Mouse (Mus musculus) CH12.LX (cell line): ENCODE data around the gene B3galt4. TPM values are rescaled to one million over a fixed set of nuclear protein-coding genes. Genes with fewer than 3 reads are reported as not detected.

ENCODE experiments used
- DNase-seq: peaks from one replicate; pipeline ENCODE4 v3.0.0-alpha.2; 2013; ENCODE audit errors: extremely low read depth
- H3K27ac ChIP-seq: 2 replicates; pipeline ENCODE4 v1.5.1; 2012; ENCODE audit warnings: low read depth, mild to moderate bottlenecking, control low read depth, moderate library complexity; ENCODE audit not compliant: insufficient read depth
- H3K27me3 ChIP-seq: replicated peaks from 2 replicates; pipeline ENCODE3; 2012; ENCODE audit warnings: inconsistent platforms
- H3K36me3 ChIP-seq, 2 experiments: replicated peaks in 1 of 2; 2 replicates each; pipeline versions ENCODE3 to v1.6.1; 2012; ENCODE audit warnings: inconsistent platforms in 1 of 2, low read length in 1 of 2, mild to moderate bottlenecking in 1 of 2, mixed read lengths in 1 of 2, moderate library complexity in 1 of 2; ENCODE audit not compliant: control insufficient read depth in 1 of 2, insufficient read depth in 1 of 2
- H3K4me1 ChIP-seq, 2 experiments: 2 replicates each; pipeline ENCODE4 v1.6.1; 2012; ENCODE audit warnings: inconsistent platforms in 1 of 2, moderate library complexity in 1 of 2; ENCODE audit not compliant: insufficient read depth in 2 of 2, control insufficient read depth in 1 of 2
- H3K4me2 ChIP-seq: 2 replicates; pipeline ENCODE4 v1.6.1; 2012; ENCODE audit warnings: low read depth, mild to moderate bottlenecking, control low read depth; ENCODE audit not compliant: poor library complexity, insufficient read depth, severe bottlenecking
- H3K4me3 ChIP-seq, 3 experiments: fragments of 150-350 bp in 1 of 3; sonication (generic) in 1 of 3; replicated peaks in 1 of 3; 2 replicates each; pipeline versions ENCODE3 to v1.5.1; 2011 to 2012; ENCODE audit warnings: low read depth in 2 of 3, low read length in 2 of 3, mild to moderate bottlenecking in 2 of 3, moderate library complexity in 2 of 3, control low read depth in 1 of 3, improper control_type of control experiment in 1 of 3, inconsistent platforms in 1 of 3, mixed read lengths in 1 of 3; ENCODE audit not compliant: poor library complexity in 1 of 3
- H3K79me2 ChIP-seq: replicated peaks from 2 replicates; pipeline ENCODE4 v1.6.1; 2012; ENCODE audit warnings: mild to moderate bottlenecking, moderate library complexity; ENCODE audit not compliant: control insufficient read depth, poor library complexity, insufficient read depth, severe bottlenecking; ENCODE audit errors: extremely low read depth
- H3K9ac ChIP-seq: 2 replicates; pipeline ENCODE4 v1.6.1; 2012; ENCODE audit warnings: low read depth, mild to moderate bottlenecking, control low read depth, moderate library complexity; ENCODE audit not compliant: insufficient read depth
- H3K9me3 ChIP-seq: replicated peaks from 2 replicates; pipeline ENCODE3; 2012; ENCODE audit warnings: low read length, inconsistent platforms, mixed read lengths
- BHLHE40 ChIP-seq: IDR thresholded peaks from 2 replicates; pipeline ENCODE4 v1.6.1; 2011; ENCODE audit warnings: mild to moderate bottlenecking, low read depth, low read length, improper control_type of control experiment
- CHD1 ChIP-seq: IDR thresholded peaks from 2 replicates; pipeline ENCODE4 v1.6.1; 2012; ENCODE audit warnings: low read depth, low read length, improper control_type of control experiment, inconsistent platforms
- CHD2 ChIP-seq: IDR thresholded peaks from 2 replicates; pipeline ENCODE4 v1.6.1; 2011; ENCODE audit warnings: low read length, improper control_type of control experiment
- CTCF ChIP-seq, 2 experiments: IDR thresholded peaks in 1 of 2; conservative IDR thresholded peaks in 1 of 2; 2 replicates each; pipeline ENCODE4 v1.5.1; 2011 to 2012; ENCODE audit warnings: low read depth in 2 of 2, low read length in 2 of 2, improper control_type of control experiment in 1 of 2, inconsistent platforms in 1 of 2, mild to moderate bottlenecking in 1 of 2, moderate library complexity in 1 of 2
- E2F4 ChIP-seq: IDR thresholded peaks from 2 replicates; pipeline ENCODE4 v1.6.1; 2011; ENCODE audit warnings: low read depth, low read length, improper control_type of control experiment; ENCODE audit not compliant: insufficient replicate concordance
- ELF1 ChIP-seq: IDR thresholded peaks from 2 replicates; pipeline ENCODE4 v1.6.1; 2014; ENCODE audit warnings: low read depth, mild to moderate bottlenecking, inconsistent platforms, low read length, improper control_type of control experiment
- EP300 ChIP-seq: IDR thresholded peaks from 2 replicates; pipeline ENCODE4 v1.6.1; 2011; ENCODE audit warnings: low read length, improper control_type of control experiment
- ETS1 ChIP-seq: conservative IDR thresholded peaks from 2 replicates; pipeline ENCODE4 v1.6.1; 2012; ENCODE audit warnings: low read depth, mild to moderate bottlenecking, inconsistent platforms, low read length, improper control_type of control experiment, moderate library complexity
- GABPA ChIP-seq: IDR thresholded peaks from 2 replicates; pipeline ENCODE4 v1.6.1; 2012; ENCODE audit warnings: low read depth, low read length, improper control_type of control experiment, inconsistent platforms; ENCODE audit not compliant: insufficient replicate concordance
- HCFC1 ChIP-seq: IDR thresholded peaks from 2 replicates; pipeline ENCODE4 v1.6.1; 2012; ENCODE audit warnings: low read depth, mild to moderate bottlenecking, inconsistent platforms, low read length, improper control_type of control experiment
- IRF4 ChIP-seq: IDR thresholded peaks from 2 replicates; pipeline ENCODE4 v1.6.1; 2014; ENCODE audit warnings: low read depth, mild to moderate bottlenecking, inconsistent platforms, low read length, improper control_type of control experiment
- JUN ChIP-seq: IDR thresholded peaks from 2 replicates; pipeline ENCODE4 v1.6.1; 2011; ENCODE audit warnings: low read depth, mild to moderate bottlenecking, low read length, improper control_type of control experiment, moderate library complexity; ENCODE audit not compliant: insufficient read depth
- JUND ChIP-seq: conservative IDR thresholded peaks from 2 replicates; pipeline ENCODE4 v1.6.1; 2011; ENCODE audit warnings: low read depth, low read length, improper control_type of control experiment
- KAT2A ChIP-seq: IDR thresholded peaks from 2 replicates; pipeline ENCODE4 v1.6.1; 2012; ENCODE audit warnings: low read length, improper control_type of control experiment, inconsistent platforms; ENCODE audit not compliant: insufficient replicate concordance
- MAFK ChIP-seq: IDR thresholded peaks from 2 replicates; pipeline ENCODE4 v1.6.1; 2011; ENCODE audit warnings: low read length, improper control_type of control experiment; ENCODE audit not compliant: insufficient replicate concordance
- MAX ChIP-seq: IDR thresholded peaks from 2 replicates; pipeline ENCODE4 v1.6.1; 2011; ENCODE audit warnings: low read length, improper control_type of control experiment
- MAZ ChIP-seq: IDR thresholded peaks from 2 replicates; pipeline ENCODE4 v1.6.1; 2012; ENCODE audit warnings: low read depth, mild to moderate bottlenecking, inconsistent platforms, low read length, improper control_type of control experiment, moderate library complexity
- MEF2A ChIP-seq: IDR thresholded peaks from 2 replicates; pipeline ENCODE4 v1.6.1; 2014; ENCODE audit warnings: low read depth, mild to moderate bottlenecking, inconsistent platforms, low read length, improper control_type of control experiment, borderline replicate concordance
- MXI1 ChIP-seq: IDR thresholded peaks from 2 replicates; pipeline ENCODE4 v1.6.1; 2011; ENCODE audit warnings: mild to moderate bottlenecking, low read depth, low read length, improper control_type of control experiment
- MYC ChIP-seq: IDR thresholded peaks from 2 replicates; pipeline ENCODE4 v1.6.1; 2011; ENCODE audit warnings: low read depth, mild to moderate bottlenecking, improper control_type of control experiment, low read length
- NELFE ChIP-seq: IDR thresholded peaks from 2 replicates; pipeline ENCODE4 v1.6.1; 2011; ENCODE audit warnings: low read depth, low read length, improper control_type of control experiment
- NRF1 ChIP-seq: IDR thresholded peaks from 2 replicates; pipeline ENCODE4 v1.6.1; 2014; ENCODE audit warnings: low read depth, mild to moderate bottlenecking, inconsistent platforms, low read length, improper control_type of control experiment, moderate library complexity
- PAX5 ChIP-seq: IDR thresholded peaks from 2 replicates; pipeline ENCODE4 v1.6.1; 2012; ENCODE audit warnings: low read length, inconsistent platforms, mixed read lengths
- POLR2A ChIP-seq: IDR thresholded peaks from 2 replicates; pipeline ENCODE4 v1.6.1; 2011; ENCODE audit warnings: low read depth, mild to moderate bottlenecking, improper control_type of control experiment, low read length
- POLR2AphosphoS2 ChIP-seq: IDR thresholded peaks from 2 replicates; pipeline ENCODE4 v1.6.1; 2011; ENCODE audit warnings: low read depth, low read length, improper control_type of control experiment
- RAD21 ChIP-seq: IDR thresholded peaks from 2 replicates; pipeline ENCODE4 v1.6.1; 2011; ENCODE audit warnings: low read depth, mild to moderate bottlenecking, low read length, improper control_type of control experiment, moderate library complexity
- RCOR1 ChIP-seq: conservative IDR thresholded peaks from 2 replicates; pipeline ENCODE4 v1.6.1; 2012; ENCODE audit warnings: low read depth, mild to moderate bottlenecking, inconsistent platforms, low read length, improper control_type of control experiment
- SIN3A ChIP-seq: IDR thresholded peaks from 2 replicates; pipeline ENCODE4 v1.6.1; 2012; ENCODE audit warnings: low read length, improper control_type of control experiment, inconsistent platforms
- SMC3 ChIP-seq: IDR thresholded peaks from 2 replicates; pipeline ENCODE4 v1.6.1; 2011; ENCODE audit warnings: low read depth, low read length, improper control_type of control experiment
- TBP ChIP-seq: conservative IDR thresholded peaks from 2 replicates; pipeline ENCODE4 v1.6.1; 2011; ENCODE audit warnings: low read depth, low read length, improper control_type of control experiment
- TCF12 ChIP-seq: IDR thresholded peaks from 2 replicates; pipeline ENCODE4 v1.6.1; 2014; ENCODE audit warnings: low read depth, mild to moderate bottlenecking, inconsistent platforms, low read length, improper control_type of control experiment
- UBTF ChIP-seq: IDR thresholded peaks from 2 replicates; pipeline ENCODE4 v1.6.1; 2012; ENCODE audit warnings: low read depth, mild to moderate bottlenecking, inconsistent platforms, low read length, improper control_type of control experiment, moderate library complexity
- USF1 ChIP-seq: IDR thresholded peaks from 2 replicates; pipeline ENCODE4 v1.6.1; 2014; ENCODE audit warnings: low read depth, mild to moderate bottlenecking, inconsistent platforms, low read length, improper control_type of control experiment
- USF2 ChIP-seq: conservative IDR thresholded peaks from 2 replicates; pipeline ENCODE4 v1.6.1; 2011; ENCODE audit warnings: low read depth, low read length, improper control_type of control experiment
- ZC3H11A ChIP-seq: IDR thresholded peaks from 2 replicates; pipeline ENCODE4 v1.6.1; 2012; ENCODE audit warnings: low read depth, mild to moderate bottlenecking, inconsistent platforms, low read length, improper control_type of control experiment
- ZKSCAN1 ChIP-seq: IDR thresholded peaks from 2 replicates; pipeline ENCODE4 v1.6.1; 2012; ENCODE audit warnings: low read depth, inconsistent platforms, low read length, improper control_type of control experiment, borderline replicate concordance
- ZMIZ1 ChIP-seq: IDR thresholded peaks from 2 replicates; pipeline ENCODE4 v1.6.1; 2012; ENCODE audit warnings: low read depth, mild to moderate bottlenecking, inconsistent platforms, low read length, improper control_type of control experiment
- ZNF384 ChIP-seq: IDR thresholded peaks from 2 replicates; pipeline ENCODE4 v1.6.1; 2012; ENCODE audit warnings: low read depth, low read length, improper control_type of control experiment, inconsistent platforms
- dilution Hi-C: fragments of 300-500 bp; cut with MboI; formaldehyde crosslinking; loops from 2 replicates; pipeline ENCODE4 v1.14.3; 2020; ENCODE audit warnings: low sequenced_read_pairs; ENCODE audit not compliant: extremely low pct_unique_long_range_greater_than_20kb, extremely low pct_ligation_motif_present
- in situ Hi-C: fragments of 300-500 bp; cut with MboI; formaldehyde crosslinking; loops from 3 replicates; pipeline ENCODE4 v1.14.3; 2019; ENCODE audit warnings: low sequenced_read_pairs, low pct_ligation_motif_present, low pct_unique_long_range_greater_than_20kb, mixed read lengths
- polyA plus RNA-seq: library from polyadenylated mRNA; unstranded; fragments of >175 nt; gene quantifications from 2 replicates; pipeline ENCODE4 v1.2.1, GENCODE M21; 2012; ENCODE audit warnings: low read depth; ENCODE audit not compliant: insufficient read length
- total RNA-seq, 2 experiments: library from RNA; depleted of rRNA; stranded (reverse); fragments of 300-350 nt in 1 of 2; fragments of >200 nt in 1 of 2; gene quantifications; 2 replicates each; pipeline ENCODE4 v1.2.3; 2012 to 2014

The B3galt4 gene
- total and polyA plus RNA-seq, 3 experiments = 3.7 to 6.2 (median 5.2) TPM

DNA sequence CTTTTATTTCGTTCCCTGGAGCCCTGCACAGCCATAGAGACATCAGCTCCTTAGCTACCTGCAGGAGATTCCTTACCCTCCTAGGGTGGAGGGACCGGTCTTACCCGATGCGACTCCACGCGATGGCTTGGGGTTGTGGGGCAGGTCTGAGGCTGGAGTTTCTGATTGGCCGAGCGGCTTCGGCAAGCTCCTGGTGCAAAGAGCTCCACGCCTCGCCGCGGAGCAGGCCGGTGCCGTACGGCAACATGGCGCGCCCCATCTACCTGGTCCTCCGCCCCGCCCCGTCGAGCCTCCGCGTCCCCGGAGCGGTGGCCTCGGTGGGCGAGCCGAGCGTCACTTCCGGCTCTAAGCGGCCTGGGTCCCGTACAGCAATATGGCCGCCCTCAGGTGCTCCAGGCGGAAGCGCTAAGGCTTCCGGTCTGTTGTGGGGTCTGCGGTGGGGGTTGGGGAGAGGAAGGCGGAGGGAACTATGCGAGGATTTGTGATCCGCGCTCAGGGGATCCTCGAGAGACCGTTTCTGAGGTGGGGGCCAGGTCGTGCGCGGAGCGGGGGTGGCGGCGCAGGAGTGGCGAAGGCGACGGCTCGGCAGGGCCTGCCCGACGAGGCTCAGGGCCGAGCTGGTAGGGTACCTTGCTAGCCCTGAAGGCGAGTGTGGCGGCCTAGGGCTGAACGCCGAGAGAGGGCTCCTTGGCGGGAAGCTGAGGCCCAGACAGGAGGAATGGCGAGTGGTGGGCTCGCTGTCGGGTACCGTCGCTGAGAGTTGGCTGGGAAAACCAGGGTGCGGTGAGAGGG, 42.0 kb downstream of the B3galt4 start, which contains the start of gene Daxx:
TSS of gene Daxx (plus strand) at position 338 of the 792 bp plus-strand sequence.
- TF ChIP-seq ZNF384 (no peak), IRF4 (no peak; the same call in 1 of the 2 replicates), MAZ (peak; percentile 70; the same call in 1 of the 2 replicates), MXI1 (peak; percentile 58), RCOR1 (peak; percentile 80), USF2 (no peak), MAX (peak; percentile 76; the same call in 1 of the 2 replicates), GABPA (peak; percentile 15; the same call in 1 of the 2 replicates), RAD21 (no peak), USF1 (no peak), MYC (peak; percentile 57), CHD2 (peak; percentile 89), POLR2A (peak; percentile 88), PAX5 (no peak), HCFC1 (peak; percentile 96), KAT2A (peak; percentile 86; the same call in 1 of the 2 replicates), SMC3 (no peak), NELFE (peak; percentile 59; the same call in 1 of the 2 replicates), SIN3A (peak; percentile 51), ELF1 (peak; percentile 98), BHLHE40 (0 out of 2 replicates have a peak, but pooled peaks have one; percentile 3), CHD1 (no peak), JUND (no peak), TBP (no peak), ZC3H11A (no peak), EP300 (no peak), E2F4 (no peak), MAFK (no peak), MEF2A (no peak), CTCF (conservative IDR thresholded peaks at IDR 0.05 in 1 of 2, IDR thresholded peaks at IDR 0.05 in 1 of 2; ENCODE audit: low read depth in 2 of 2, low read length in 2 of 2) (no peak), ZMIZ1 (peak; percentile 65; the same call in 1 of the 2 replicates), ETS1 (no peak; the same call in 1 of the 2 replicates), POLR2AphosphoS2 (0 out of 2 replicates have a peak, but pooled peaks have one; percentile 59), TCF12 (peak; percentile 53; the same call in 1 of the 2 replicates), NRF1 (peak; percentile 84), JUN (no peak), UBTF (0 out of 2 replicates have a peak, but pooled peaks have one; percentile 68), ZKSCAN1 (no peak)
- peaks cover 30 to 32% of the 10 kb centered on the region in 2 experiments for H3K36me3 ChIP-seq
- no peaks in the 10 kb centered on the region for H3K27me3 ChIP-seq
- peak within 1 kb of the TSS; percentile 83 for H3K4me2 ChIP-seq
- H3K4me3 ChIP-seq = peak within 1 kb of the TSS; percentile 72 to 90 (median 89)
- dilution Hi-C loops (no loop called here), in situ Hi-C loops (no loop called here)
- peak within 1 kb of the TSS; percentile 80 for H3K9ac ChIP-seq
- H3K4me1 ChIP-seq = peaks cover 0 to 25% of the 10 kb centered on the region in 2 experiments; a peak in 2 of 4 replicates
- H3K27ac ChIP-seq = peak within 1 kb of the TSS; percentile 87
- H3K9me3 ChIP-seq = no peaks in the 10 kb centered on the region
- H3K79me2 ChIP-seq = peaks cover 12% of the 10 kb centered on the region; the same call in 1 of the 2 replicates
- DNase-seq = peak; percentile 96
